Mouse (Mus musculus): ENCODE measurements around the gene Slc39a11. TPM values are rescaled to one million over a fixed set of nuclear protein-coding genes. Genes with fewer than 3 reads are reported as not detected.

Gene Slc39a11
- polyA plus RNA-seq, 1 experiment from 2014 or later: 27.7 TPM

Other genes with a start within 250 kb of the Slc39a11 start
- 62.7 and 78.0 TPM in 2 replicates for gene Sstr2, start 30.7 kb downstream of the Slc39a11 start, polyA plus RNA-seq (2015; fragmentation: Nextera tagmentation; extraction: Ambion mirVana)
- gene Cog1, start 910 bp downstream of the Slc39a11 start, polyA plus RNA-seq (2015; fragmentation: Nextera tagmentation; extraction: Ambion mirVana): 30.1 and 31.1 TPM in 2 replicates
- gene Fam104a, start 34.1 kb upstream of the Slc39a11 start, polyA plus RNA-seq (2015; fragmentation: Nextera tagmentation; extraction: Ambion mirVana): 48.2 and 51.9 TPM in 2 replicates
- 20.6 and 21.7 TPM in 2 replicates for gene D11Wsu47e, start 34.3 kb upstream of the Slc39a11 start, polyA plus RNA-seq (2015; fragmentation: Nextera tagmentation; extraction: Ambion mirVana)
- 0.31 and 1.0 TPM in 2 replicates for gene Cpsf4l, start 59.9 kb upstream of the Slc39a11 start, polyA plus RNA-seq (2015; fragmentation: Nextera tagmentation; extraction: Ambion mirVana)
- gene Cdc42ep4, start 101.8 kb upstream of the Slc39a11 start, polyA plus RNA-seq (2015; fragmentation: Nextera tagmentation; extraction: Ambion mirVana): 89.8 and 98.0 TPM in 2 replicates

All from forebrain, embryonic 13.5 days (tissue).